In genomic region chr14:99117576-99117975, GRCm38 (mm10) we compare ENCODE assay signal across 20 mouse cellular contexts. TPM values are rescaled to one million over a fixed set of nuclear protein-coding genes. Genes with fewer than 3 reads are reported as not detected.
A peak's percentile ranks its signal among the peaks of the same experiment; 100 is the strongest.
DNase-seq lines count a peak whose midpoint lies in the region; ATAC-seq and TF ChIP-seq lines count a peak whose summit lies in the region.
"Had no signal": no experiment of that assay in that cellular context is flagged by ENCODE, and none has a peak within 500 bp of the region (broad histone marks: within the 10 kb centered on the region; RNA-seq: fewer than 3 reads in every experiment).

No protein-coding gene starts in this region.

- no peak overlapping the region for H3K4me2 ChIP-seq in heart, postnatal 0 days (ENCODE audit: low read depth, low read length)
- no peak overlapping the region for H3K4me2 ChIP-seq in liver, postnatal 0 days (ENCODE audit: low read depth, low read length)
- H3K4me2 ChIP-seq: forebrain, embryonic 13.5 days; limb, embryonic 15.5 days; neural tube, embryonic 12.5 days had no signal

- peaks cover 36% of the 10 kb centered on the region for H3K36me3 ChIP-seq in heart, postnatal 0 days (replicated peaks; ENCODE audit: control insufficient read depth, insufficient read depth, low read length)
- H3K36me3 ChIP-seq in heart, embryonic 10.5 days: peaks cover 44% of the 10 kb centered on the region
- peaks cover 31% of the 10 kb centered on the region for H3K36me3 ChIP-seq in liver, adult 2 months (ENCODE audit: control insufficient read depth, insufficient read depth, low read length)
- H3K36me3 ChIP-seq in liver, postnatal 0 days (replicated peaks; ENCODE audit: insufficient read depth, low read length): peaks cover 25% of the 10 kb centered on the region

- no peak for DNase-seq in heart, postnatal 0 days (ENCODE audit: low spot score)
- no peak for DNase-seq in heart, embryonic 10.5 days (ENCODE audit: low spot score)
- peak; percentile 44 for DNase-seq in liver, adult 2 months (ENCODE audit: extremely low read depth, low read depth, low spot score)
- no peak for DNase-seq in liver, postnatal 0 days
- DNase-seq in A20 (ENCODE audit: low read depth, low spot score) (peak; percentile 32), NIH3T3 (ENCODE audit: low read depth) (peak; percentile 23)
- DNase-seq: adrenal gland, postnatal 14 days; cerebellum, adult 9-10 months; heart, adult 11 months; kidney, adult 11 months; kidney, postnatal 14 days; layer of hippocampus, adult 9-11 months; lung, adult 18-20 months; right cerebral cortex, postnatal 14 days; thymus, postnatal 4 days had no signal

- no peak overlapping the region for H3K4me3 ChIP-seq in heart, postnatal 0 days (ENCODE audit: low read depth, low read length)
- H3K4me3 ChIP-seq in heart, embryonic 10.5 days: no peak overlapping the region
- H3K4me3 ChIP-seq in liver, adult 2 months (ENCODE audit: insufficient read depth, low read depth, low read length): no peak overlapping the region
- no peak overlapping the region for H3K4me3 ChIP-seq in liver, postnatal 0 days (ENCODE audit: low read depth, low read length)
- H3K4me3 ChIP-seq: forebrain, embryonic 13.5 days; limb, embryonic 15.5 days; neural tube, embryonic 12.5 days had no signal

- H3K79me2 ChIP-seq in liver, adult 2 months (ENCODE audit: control insufficient read depth, insufficient read depth, low read length): no peaks in the 10 kb centered on the region; the same call in 1 of the 2 replicates

- WGBS in heart, postnatal 0 days: 74% methylated on average over 4 of the region's 4 CpGs
- WGBS in heart, embryonic 10.5 days: 81% methylated on average over 4 of the region's 4 CpGs
- 68% methylated on average over 4 of the region's 4 CpGs for WGBS in liver, adult 2 months
- 72% methylated on average over 4 of the region's 4 CpGs for WGBS in liver, postnatal 0 days (ENCODE audit: insufficient replicate concordance)

- ATAC-seq in heart, postnatal 0 days (ENCODE audit: insufficient read depth, low read depth): no peak
- no peak for ATAC-seq in liver, postnatal 0 days
- ATAC-seq in granulocyte monocyte progenitor cell, adult 5-6 weeks (replicated peaks; ENCODE audit: poor library complexity, severe bottlenecking): no peak
- ATAC-seq: activated CD4-positive, CD25-positive, alpha-beta regulatory T cell, adult 4 months; forebrain, embryonic 13.5 days had no signal

- H3K27ac ChIP-seq in heart, postnatal 0 days (ENCODE audit: low read depth): no peak overlapping the region
- no peak overlapping the region for H3K27ac ChIP-seq in heart, embryonic 10.5 days
- no peak overlapping the region for H3K27ac ChIP-seq in liver, adult 2 months (replicated peaks; ENCODE audit: insufficient read depth, low read depth, low read length)
- H3K27ac ChIP-seq in liver, postnatal 0 days (ENCODE audit: low read depth): no peak overlapping the region
- H3K27ac ChIP-seq: forebrain, embryonic 13.5 days; limb, embryonic 15.5 days; neural tube, embryonic 12.5 days had no signal

- H3K27me3 ChIP-seq in heart, postnatal 0 days (ENCODE audit: control insufficient read depth, insufficient read depth, low read length): no peaks in the 10 kb centered on the region
- H3K27me3 ChIP-seq in heart, embryonic 10.5 days (ENCODE audit: insufficient read depth, poor library complexity, severe bottlenecking): no peaks in the 10 kb centered on the region
- no peaks in the 10 kb centered on the region for H3K27me3 ChIP-seq in liver, adult 2 months (ENCODE audit: control insufficient read depth, insufficient read depth, low read length)
- no peaks in the 10 kb centered on the region for H3K27me3 ChIP-seq in liver, postnatal 0 days (ENCODE audit: insufficient read depth, low read length)
- H3K27me3 ChIP-seq: forebrain, embryonic 13.5 days; limb, embryonic 15.5 days; neural tube, embryonic 12.5 days had no signal

- H3K4me1 ChIP-seq in heart, postnatal 0 days (ENCODE audit: control insufficient read depth, insufficient read depth): no peaks in the 10 kb centered on the region
- H3K4me1 ChIP-seq in heart, embryonic 10.5 days: no peaks in the 10 kb centered on the region
- H3K4me1 ChIP-seq in liver, adult 2 months (ENCODE audit: control insufficient read depth, insufficient read depth, low read length): no peaks in the 10 kb centered on the region
- H3K4me1 ChIP-seq in liver, postnatal 0 days (ENCODE audit: insufficient read depth): no peaks in the 10 kb centered on the region
- H3K4me1 ChIP-seq: forebrain, embryonic 13.5 days; limb, embryonic 15.5 days; neural tube, embryonic 12.5 days had no signal

- no peak overlapping the region for H3K9ac ChIP-seq in heart, postnatal 0 days (replicated peaks; ENCODE audit: low read depth, low read length)
- H3K9ac ChIP-seq in liver, adult 2 months (ENCODE audit: low read depth, low read length): no peak overlapping the region
- H3K9ac ChIP-seq in liver, postnatal 0 days (replicated peaks): no peak overlapping the region
- H3K9ac ChIP-seq: forebrain, embryonic 13.5 days; limb, embryonic 15.5 days; neural tube, embryonic 12.5 days had no signal

- peak; percentile 21; the same call in 1 of the 2 replicates for TF ChIP-seq CTCF in heart, postnatal 0 days (IDR thresholded peaks at IDR 0.05; ENCODE audit: low read depth)
- no peak for TF ChIP-seq CTCF in liver, adult 2 months (IDR thresholded peaks at IDR 0.05; ENCODE audit: low read depth, low read length)
- TF ChIP-seq CTCF in liver, postnatal 0 days (IDR thresholded peaks at IDR 0.05; ENCODE audit: low read depth): no peak

- TF ChIP-seq POLR2A in liver, adult 2 months (IDR thresholded peaks at IDR 0.05; ENCODE audit: extremely low read depth, insufficient read depth, low read length): no peak

- H3K9me3 ChIP-seq in heart, postnatal 0 days (replicated peaks; ENCODE audit: control insufficient read depth, low read length): no peaks in the 10 kb centered on the region
- H3K9me3 ChIP-seq in heart, embryonic 10.5 days: no peaks in the 10 kb centered on the region
- H3K9me3 ChIP-seq in liver, postnatal 0 days (ENCODE audit: low read length): no peaks in the 10 kb centered on the region
- H3K9me3 ChIP-seq: forebrain, embryonic 13.5 days; limb, embryonic 15.5 days; neural tube, embryonic 12.5 days had no signal

- no peak for TF ChIP-seq EP300 in heart, postnatal 0 days (IDR thresholded peaks at IDR 0.05; ENCODE audit: low read depth)
- no peak for TF ChIP-seq EP300 in liver, postnatal 0 days (IDR thresholded peaks at IDR 0.05; ENCODE audit: low read depth)

RNA-seq across cellular contexts. Expression of gene Dis3, which starts 18.0 kb away (rescaled TPM):
- total RNA-seq in heart, postnatal 0 days (2014; rRNA removed; ENCODE audit: low replicate concordance): 8.2 and 13.1 TPM in 2 replicates
- polyA plus RNA-seq in heart, postnatal 0 days (2015; fragmentation: Nextera tagmentation; extraction: Ambion mirVana): 10.3 and 10.5 TPM in 2 replicates
- 29.1 and 37.2 TPM in 2 replicates for polyA plus RNA-seq in heart, embryonic 10.5 days (2016; fragmentation: Nextera tagmentation; extraction: Ambion mirVana)
- 7.3 and 7.8 TPM in 2 replicates for total RNA-seq in liver, adult 2 months (2014; rRNA removed)
- 2.0 and 2.5 TPM in 2 replicates for polyA plus RNA-seq in liver, adult 2 months (2012; rRNA removed)
- polyA plus RNA-seq in liver, postnatal 0 days (2015; fragmentation: Nextera tagmentation; extraction: Ambion mirVana): 7.1 and 7.5 TPM in 2 replicates
- 33.9 and 35.4 TPM in 2 replicates for total RNA-seq in granulocyte monocyte progenitor cell, adult 5-6 weeks (2014; fragmentation: Nextera tagmentation)
- 61.3 and 66.4 TPM in 2 replicates for total RNA-seq in granulocyte monocyte progenitor cell, adult 5-6 weeks (2017)

RNA-seq across cellular contexts. Expression of gene Pibf1, which starts 18.4 kb away (rescaled TPM):
- total RNA-seq in heart, postnatal 0 days (2014; rRNA removed; ENCODE audit: low replicate concordance): 0.97 and 4.7 TPM in 2 replicates
- polyA plus RNA-seq in heart, postnatal 0 days (2015; fragmentation: Nextera tagmentation; extraction: Ambion mirVana): 10.1 and 10.5 TPM in 2 replicates
- 16.4 and 18.5 TPM in 2 replicates for polyA plus RNA-seq in heart, embryonic 10.5 days (2016; fragmentation: Nextera tagmentation; extraction: Ambion mirVana)
- 6.4 and 8.3 TPM in 2 replicates for total RNA-seq in liver, adult 2 months (2014; rRNA removed)
- 0.70 and 0.97 TPM in 2 replicates for polyA plus RNA-seq in liver, adult 2 months (2012; rRNA removed)
- polyA plus RNA-seq in liver, postnatal 0 days (2015; fragmentation: Nextera tagmentation; extraction: Ambion mirVana): 4.7 and 4.9 TPM in 2 replicates
- total RNA-seq in granulocyte monocyte progenitor cell, adult 5-6 weeks (2014; fragmentation: Nextera tagmentation): 15.2 and 28.1 TPM in 2 replicates
- total RNA-seq in granulocyte monocyte progenitor cell, adult 5-6 weeks (2017): 31.3 and 41.3 TPM in 2 replicates

Comparison
In these comparisons a context has a peak if more than half of its experiments do, and no peak if none do; other contexts are left out.
1. DNase-seq: peak in liver, adult 2 months (single experiment), A20 (single experiment) and NIH3T3 (single experiment); none in heart, postnatal 0 days (single experiment), heart, embryonic 10.5 days (single experiment) and liver, postnatal 0 days (single experiment).